Mouse (Mus musculus) intestine, embryonic 15.5 days (tissue): ENCODE results near the gene Mycbp. TPM values are rescaled to one million over a fixed set of nuclear protein-coding genes. Genes with fewer than 3 reads are reported as not detected.

Experiments
- ATAC-seq: fragments of 200-750 bp; cut with Nextera tagmentation; 2 replicates; pipeline ENCODE4 v1.8.0; 2017; ENCODE audit warnings: moderate TSS enrichment, moderate library complexity
- H3K27ac ChIP-seq: fragments of 300-500 bp; sonication (generic); 2 replicates; pipeline ENCODE4 v1.5.1; 2015; ENCODE audit warnings: mild to moderate bottlenecking, inconsistent platforms
- H3K27me3 ChIP-seq: fragments of 300-500 bp; sonication (generic); replicated peaks from 2 replicates; pipeline ENCODE4 v1.6.1; 2015; ENCODE audit warnings: inconsistent platforms
- H3K36me3 ChIP-seq: fragments of 300-500 bp; sonication (generic); 2 replicates; pipeline ENCODE4 v1.6.1; 2015; ENCODE audit warnings: inconsistent platforms
- H3K4me1 ChIP-seq: fragments of 300-500 bp; sonication (generic); replicated peaks from 2 replicates; pipeline ENCODE4 v1.6.1; 2015; ENCODE audit warnings: inconsistent platforms
- H3K4me2 ChIP-seq: fragments of 300-500 bp; sonication (generic); replicated peaks from 2 replicates; pipeline ENCODE4 v1.6.1; 2015; ENCODE audit warnings: mild to moderate bottlenecking, inconsistent platforms
- H3K4me3 ChIP-seq: fragments of 300-500 bp; sonication (generic); replicated peaks from 2 replicates; pipeline ENCODE4 v1.5.1; 2015; ENCODE audit warnings: inconsistent platforms
- H3K9ac ChIP-seq: fragments of 300-500 bp; sonication (generic); 2 replicates; pipeline ENCODE4 v1.6.1; 2015; ENCODE audit warnings: inconsistent platforms
- H3K9me3 ChIP-seq: fragments of 300-500 bp; sonication (generic); 2 replicates; pipeline ENCODE4 v1.6.1; 2016; ENCODE audit warnings: inconsistent platforms
- WGBS: fragments of 180-500 bp; shearing (Covaris S2); methylation state at CpG from one replicate; pipeline ENCODE4 v1.1.7; 2015; 5-methylcytosine and 5-hydroxymethylcytosine counted together
- polyA plus RNA-seq: library from polyadenylated mRNA; unstranded; fragments of >200 nt; fragmentation: Nextera tagmentation; extraction: Ambion mirVana; gene quantifications from 2 replicates; pipeline ENCODE4 v1.2.1, GENCODE M21; 2015

Mycbp gene
- polyA plus RNA-seq, result 101 and 110 TPM in 2 replicates

- Histone ChIP-seq H3K27ac (peak within 1 kb of the TSS; percentile 87), H3K36me3 (no peaks in the 10 kb centered on the region), H3K4me2 (peak within 1 kb of the TSS; percentile 67), H3K4me3 (peak within 1 kb of the TSS; percentile 77), H3K4me1 (peaks cover 7% of the 10 kb centered on the region; the same call in 1 of the 2 replicates), H3K27me3 (no peaks in the 10 kb centered on the region), H3K9ac (peak within 1 kb of the TSS; percentile 74), H3K9me3 (no peaks in the 10 kb centered on the region)
- peak; percentile 100 for ATAC-seq
- 2% methylated on average over 46 of the region's 49 CpGs for WGBS
Observed at GRCm38 (mm10) chr4:123904333-123905125, at the start of gene Mycbp. Gene Mycbp (plus strand): TSS chr4:123904832.

- no peaks in the 10 kb centered on the region for H3K9me3 ChIP-seq
- no peaks in the 10 kb centered on the region for H3K4me1 ChIP-seq
- H3K27ac ChIP-seq, result no peak overlapping the region
- H3K27me3 ChIP-seq, result no peaks in the 10 kb centered on the region
- no peak overlapping the region for H3K4me3 ChIP-seq
- no peak overlapping the region for H3K9ac ChIP-seq
- WGBS, result 72% methylated on average over 4 of the region's 4 CpGs
- no peaks in the 10 kb centered on the region for H3K36me3 ChIP-seq
- no peak for ATAC-seq
- H3K4me2 ChIP-seq, result no peak overlapping the region
Observed at GRCm38 (mm10) chr4:123856888-123857287, 47.7 kb upstream of the Mycbp start.

- H3K27me3 ChIP-seq, result no peaks in the 10 kb centered on the region
- no peaks in the 10 kb centered on the region for H3K4me1 ChIP-seq
- ATAC-seq, result no peak
- 89% methylated on average over 7 of the region's 7 CpGs for whole genome bisulfite sequencing
- no peak overlapping the region for H3K27ac ChIP-seq
- no peaks in the 10 kb centered on the region for H3K36me3 ChIP-seq
- no peaks in the 10 kb centered on the region for H3K9me3 ChIP-seq
- H3K9ac ChIP-seq, result no peak overlapping the region
- H3K4me3 ChIP-seq, result no peak overlapping the region
- no peak overlapping the region for H3K4me2 ChIP-seq
Observed at GRCm38 (mm10) chr4:123858090-123858489, 46.5 kb upstream of the Mycbp start.

GRCm38 (mm10) chr4:123859379-123859778 is 45.3 kb upstream of the Mycbp start, which contains the start of gene 4933427I04Rik:
Gene 4933427I04Rik (plus strand): TSS chr4:123859679.
- Histone ChIP-seq H3K4me2 (no peak within 1 kb of the TSS), H3K9me3 (no peaks in the 10 kb centered on the region), H3K36me3 (no peaks in the 10 kb centered on the region), H3K27me3 (no peaks in the 10 kb centered on the region), H3K4me3 (no peak within 1 kb of the TSS), H3K4me1 (no peaks in the 10 kb centered on the region), H3K27ac (no peak within 1 kb of the TSS), H3K9ac (no peak within 1 kb of the TSS)
- ATAC-seq, result no peak
- 82% methylated on average over 3 of the region's 3 CpGs for WGBS

GRCm38 (mm10) chr4:123859803-123860202 is 44.8 kb upstream of the Mycbp start:
- Histone ChIP-seq H3K4me3 (no peak overlapping the region), H3K9me3 (no peaks in the 10 kb centered on the region), H3K27me3 (no peaks in the 10 kb centered on the region), H3K4me1 (no peaks in the 10 kb centered on the region), H3K4me2 (no peak overlapping the region), H3K9ac (no peak overlapping the region), H3K36me3 (no peaks in the 10 kb centered on the region), H3K27ac (no peak overlapping the region)
- no peak for ATAC-seq
- WGBS, result 43% methylated on average over 2 of the region's 2 CpGs

GRCm38 (mm10) chr4:123860621-123861020 is 44.0 kb upstream of the Mycbp start:
- no peaks in the 10 kb centered on the region for H3K9me3 ChIP-seq
- whole genome bisulfite sequencing, result 79% methylated on average over 5 of the region's 5 CpGs
- ATAC-seq, result no peak

GRCm38 (mm10) chr4:123893726-123894125 is 10.9 kb upstream of the Mycbp start:
- H3K9me3 ChIP-seq, result no peaks in the 10 kb centered on the region
- no peak overlapping the region for H3K9ac ChIP-seq
- no peak overlapping the region for H3K27ac ChIP-seq
- no peaks in the 10 kb centered on the region for H3K4me1 ChIP-seq
- no peak overlapping the region for H3K4me3 ChIP-seq
- no peaks in the 10 kb centered on the region for H3K36me3 ChIP-seq
- whole genome bisulfite sequencing, result 92% methylated on average over 5 of the region's 5 CpGs
- H3K4me2 ChIP-seq, result no peak overlapping the region
- ATAC-seq, result no peak
- no peaks in the 10 kb centered on the region for H3K27me3 ChIP-seq

More at GRCm38 (mm10) chr4:123860621-123861020, 44.0 kb upstream of the Mycbp start:
- Histone ChIP-seq H3K4me2 (no peak overlapping the region), H3K36me3 (no peaks in the 10 kb centered on the region), H3K4me1 (no peaks in the 10 kb centered on the region), H3K9ac (no peak overlapping the region), H3K27me3 (no peaks in the 10 kb centered on the region), H3K4me3 (no peak overlapping the region), H3K27ac (no peak overlapping the region)

GRCm38 (mm10) chr4:123894295-123894694 is 10.3 kb upstream of the Mycbp start:
- Histone ChIP-seq H3K27ac (no peak overlapping the region), H3K9me3 (no peaks in the 10 kb centered on the region), H3K27me3 (no peaks in the 10 kb centered on the region), H3K4me1 (no peaks in the 10 kb centered on the region), H3K4me2 (no peak overlapping the region), H3K9ac (no peak overlapping the region), H3K36me3 (no peaks in the 10 kb centered on the region), H3K4me3 (no peak overlapping the region)
- no peak for ATAC-seq
- 80% methylated on average over 4 of the region's 4 CpGs for WGBS

GRCm38 (mm10) chr4:123898696-123899095 is 5.9 kb upstream of the Mycbp start:
- H3K9me3 ChIP-seq, result no peaks in the 10 kb centered on the region
- no peak overlapping the region for H3K4me3 ChIP-seq
- H3K4me1 ChIP-seq, result 0 out of 2 replicates have a peak, but pooled peaks cover 3% of the 10 kb centered on the region
- ATAC-seq, result no peak
- H3K9ac ChIP-seq, result no peak overlapping the region
- H3K27ac ChIP-seq, result no peak overlapping the region
- H3K4me2 ChIP-seq, result no peak overlapping the region
- H3K27me3 ChIP-seq, result no peaks in the 10 kb centered on the region
- H3K36me3 ChIP-seq, result no peaks in the 10 kb centered on the region
- WGBS, result 14% methylated on average over 5 of the region's 5 CpGs

- H3K36me3 ChIP-seq, result no peaks in the 10 kb centered on the region
- H3K27ac ChIP-seq, result 0 out of 2 replicates have a peak overlapping the region, but pooled peaks have one; percentile 7
- no peak overlapping the region for H3K4me2 ChIP-seq
- H3K9ac ChIP-seq, result no peak overlapping the region
- WGBS, result 76% methylated on average over 3 of the region's 3 CpGs
- ATAC-seq, result no peak
- H3K4me3 ChIP-seq, result no peak overlapping the region
- no peaks in the 10 kb centered on the region for H3K9me3 ChIP-seq
- H3K4me1 ChIP-seq, result peaks cover 7% of the 10 kb centered on the region; the same call in 1 of the 2 replicates
- no peaks in the 10 kb centered on the region for H3K27me3 ChIP-seq
Observed at GRCm38 (mm10) chr4:123903432-123903831, 1.2 kb upstream of the Mycbp start.

- Histone ChIP-seq H3K9me3 (no peaks in the 10 kb centered on the region), H3K4me3 (peak overlapping the region; percentile 77), H3K36me3 (no peaks in the 10 kb centered on the region), H3K27me3 (no peaks in the 10 kb centered on the region), H3K4me1 (peaks cover 7% of the 10 kb centered on the region; the same call in 1 of the 2 replicates), H3K27ac (peak overlapping the region; percentile 87), H3K9ac (peak overlapping the region; percentile 74), H3K4me2 (peak overlapping the region; percentile 67)
- WGBS, result under 1% methylated on average over 43 of the region's 53 CpGs
- ATAC-seq, result no peak
Observed at GRCm38 (mm10) chr4:123905126-123905668, 565 bp downstream of the Mycbp start.

GRCm38 (mm10) chr4:123911503-123911902 is 6.9 kb downstream of the Mycbp start:
- ATAC-seq, result no peak
- WGBS, result 81% methylated on average over 4 of the region's 4 CpGs

More at GRCm38 (mm10) chr4:123911503-123911902, 6.9 kb downstream of the Mycbp start:
- Histone ChIP-seq H3K4me1 (peaks cover 7% of the 10 kb centered on the region), H3K4me2 (no peak overlapping the region), H3K36me3 (peaks cover 7% of the 10 kb centered on the region), H3K4me3 (no peak overlapping the region), H3K9ac (no peak overlapping the region), H3K9me3 (no peaks in the 10 kb centered on the region), H3K27me3 (no peaks in the 10 kb centered on the region), H3K27ac (no peak overlapping the region)
